Comparison of ENCODE assay signal across 7 mouse cellular contexts in the genomic region with DNA sequence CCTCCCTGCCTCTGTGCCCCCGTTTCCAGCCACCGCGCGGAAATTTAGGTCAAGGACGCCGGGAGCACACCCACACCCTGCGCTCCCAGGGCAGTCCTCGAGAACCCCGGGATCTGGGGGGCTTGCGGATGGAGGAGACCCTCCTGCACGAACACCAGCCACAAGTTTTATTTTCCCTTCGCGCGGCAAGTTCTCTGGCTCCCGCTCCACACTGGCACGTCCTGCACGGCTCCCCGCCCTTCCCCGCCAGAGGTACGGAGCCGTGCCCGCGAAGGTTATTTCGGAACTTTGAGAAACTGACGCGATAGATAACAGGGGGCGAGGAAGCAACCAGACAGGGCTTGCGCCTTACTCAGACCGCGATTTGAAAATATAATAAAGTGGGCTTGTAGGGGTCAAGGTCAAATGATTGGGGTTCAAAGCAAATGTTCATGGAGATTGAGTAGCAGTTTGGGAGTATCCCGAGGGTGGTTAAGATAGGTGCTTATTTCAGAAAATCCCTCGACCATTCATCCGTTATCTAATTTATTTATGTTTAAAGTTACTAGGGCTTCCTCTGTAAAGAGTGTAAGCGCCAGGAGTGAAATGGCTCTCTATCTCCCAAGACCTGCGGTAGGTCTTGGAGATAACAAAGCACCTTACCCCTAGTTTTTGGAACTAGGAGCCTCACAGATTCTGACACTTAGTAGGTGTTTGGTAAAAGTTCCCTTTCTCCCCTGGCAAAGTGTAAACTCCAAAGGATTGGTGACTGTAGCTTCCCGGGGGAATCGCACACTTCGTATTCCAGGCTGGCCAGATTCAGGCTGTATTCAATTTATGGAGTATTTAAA. TPM values are rescaled to one million over a fixed set of nuclear protein-coding genes. Genes with fewer than 3 reads are reported as not detected.
DNase-seq lines count a peak whose midpoint lies in the region; ATAC-seq and TF ChIP-seq lines count a peak whose summit lies in the region.

No protein-coding gene starts in this region.

- H3K27ac ChIP-seq in thymus, adult 2 months (ENCODE audit: control insufficient read depth, insufficient read depth, low read length) = no peak overlapping the region
- peak overlapping the region; percentile 98 for H3K27ac ChIP-seq in heart, embryonic 13.5 days (replicated peaks)
- H3K27ac ChIP-seq in liver, adult 2 months (replicated peaks; ENCODE audit: insufficient read depth, low read depth, low read length) = peak overlapping the region; percentile 74
- peak overlapping the region; percentile 94 for H3K27ac ChIP-seq in neural tube, embryonic 13.5 days (replicated peaks)

- H3K9ac ChIP-seq in heart, embryonic 13.5 days = peak overlapping the region; percentile 99
- H3K9ac ChIP-seq in liver, adult 2 months (ENCODE audit: low read depth, low read length) = peak overlapping the region; percentile 93
- H3K9ac ChIP-seq in neural tube, embryonic 13.5 days = peak overlapping the region; percentile 81

- peaks cover 8% of the 10 kb centered on the region for H3K4me1 ChIP-seq in thymus, adult 2 months (replicated peaks; ENCODE audit: control insufficient read depth, insufficient read depth, low read length)
- H3K4me1 ChIP-seq in heart, embryonic 13.5 days = peaks cover 47% of the 10 kb centered on the region
- no peaks in the 10 kb centered on the region; the same call in 1 of the 2 replicates for H3K4me1 ChIP-seq in liver, adult 2 months (ENCODE audit: control insufficient read depth, insufficient read depth, low read length)
- H3K4me1 ChIP-seq in neural tube, embryonic 13.5 days (replicated peaks) = peaks cover 50% of the 10 kb centered on the region

- 0 out of 2 replicates have a peak, but pooled peaks cover 3% of the 10 kb centered on the region for H3K79me2 ChIP-seq in liver, adult 2 months (ENCODE audit: control insufficient read depth, insufficient read depth, low read length)

- ATAC-seq in heart, embryonic 13.5 days (ENCODE audit: extremely low read depth, insufficient number of reproducible peaks, low FRiP score, low TSS enrichment) = no peak; the same call in none of the 2 replicates
- peak; percentile 69; the same call in 1 of the 2 replicates for ATAC-seq in neural tube, embryonic 13.5 days (ENCODE audit: low read depth)

- TF ChIP-seq CTCF in thymus, adult 2 months (IDR thresholded peaks at IDR 0.05; ENCODE audit: borderline replicate concordance, control insufficient read depth, extremely low read depth, insufficient read depth, low read length, poor library complexity) = no peak
- no peak for TF ChIP-seq CTCF in liver, adult 2 months (IDR thresholded peaks at IDR 0.05; ENCODE audit: low read depth, low read length)

- 10% methylated on average over 38 of the region's 38 CpGs for WGBS in thymus, adult 2 months
- 4% methylated on average over 38 of the region's 38 CpGs for WGBS in heart, embryonic 13.5 days
- 12% methylated on average over 38 of the region's 38 CpGs for WGBS in liver, adult 2 months
- WGBS in neural tube, embryonic 13.5 days = 3% methylated on average over 38 of the region's 38 CpGs

- H3K36me3 ChIP-seq in thymus, adult 2 months (ENCODE audit: control insufficient read depth, insufficient read depth, low read length) = no peaks in the 10 kb centered on the region
- 0 out of 2 replicates have a peak, but pooled peaks cover 10% of the 10 kb centered on the region for H3K36me3 ChIP-seq in heart, embryonic 13.5 days
- no peaks in the 10 kb centered on the region for H3K36me3 ChIP-seq in liver, adult 2 months (ENCODE audit: control insufficient read depth, insufficient read depth, low read length)
- H3K36me3 ChIP-seq in neural tube, embryonic 13.5 days = no peaks in the 10 kb centered on the region

- no peaks in the 10 kb centered on the region for H3K27me3 ChIP-seq in thymus, adult 2 months (ENCODE audit: control insufficient read depth, insufficient read depth, low read length)
- no peaks in the 10 kb centered on the region for H3K27me3 ChIP-seq in heart, embryonic 13.5 days (replicated peaks)
- no peaks in the 10 kb centered on the region for H3K27me3 ChIP-seq in liver, adult 2 months (ENCODE audit: control insufficient read depth, insufficient read depth, low read length)
- H3K27me3 ChIP-seq in neural tube, embryonic 13.5 days = no peaks in the 10 kb centered on the region

- DNase-seq in thymus, adult 2 months = no peak
- no peak for DNase-seq in thymus, postnatal 14 days
- peak; percentile 50 for DNase-seq in c-Kit-positive CD71-negative TER-119-negative erythroid progenitor cells, embryonic 14.5 days (ENCODE audit: low read depth)
- peak; percentile 24 for DNase-seq in liver, adult 2 months (ENCODE audit: extremely low read depth, low read depth, low spot score)
- no peak for DNase-seq in layer of hippocampus, adult 18-20 months (ENCODE audit: low spot score in 2 of 2)

- peak overlapping the region; percentile 95 for H3K4me2 ChIP-seq in heart, embryonic 13.5 days
- H3K4me2 ChIP-seq in neural tube, embryonic 13.5 days = peak overlapping the region; percentile 89

- H3K9me3 ChIP-seq in heart, embryonic 13.5 days = no peaks in the 10 kb centered on the region
- H3K9me3 ChIP-seq in neural tube, embryonic 13.5 days = no peaks in the 10 kb centered on the region

- no peak for TF ChIP-seq POLR2A in thymus, adult 2 months (IDR thresholded peaks at IDR 0.05; ENCODE audit: control insufficient read depth, extremely low read depth, insufficient read depth, low read length, poor library complexity)
- TF ChIP-seq POLR2A in liver, adult 2 months (IDR thresholded peaks at IDR 0.05; ENCODE audit: extremely low read depth, insufficient read depth, low read length) = no peak

- peak overlapping the region; percentile 61 for H3K4me3 ChIP-seq in thymus, adult 2 months (ENCODE audit: control insufficient read depth, insufficient read depth, low read length)
- H3K4me3 ChIP-seq in heart, embryonic 13.5 days = peak overlapping the region; percentile 85
- peak overlapping the region; percentile 88 for H3K4me3 ChIP-seq in liver, adult 2 months (ENCODE audit: insufficient read depth, low read depth, low read length)
- H3K4me3 ChIP-seq in neural tube, embryonic 13.5 days = peak overlapping the region; percentile 92

RNA-seq across cellular contexts. Expression of gene Msi2, which starts 0.7 kb away (rescaled TPM):
- polyA plus RNA-seq in thymus, adult 2 months (2012; rRNA removed) = 51.3 and 63.3 TPM in 2 replicates
- polyA plus RNA-seq in heart, embryonic 13.5 days (2015; fragmentation: Nextera tagmentation; extraction: Ambion mirVana) = 16.2 and 18.8 TPM in 2 replicates
- total RNA-seq in liver, adult 2 months (2014; rRNA removed) = 10.8 and 14.9 TPM in 2 replicates
- polyA plus RNA-seq in liver, adult 2 months (2012; rRNA removed) = 6.4 and 6.9 TPM in 2 replicates
- 20.9 and 21.7 TPM in 2 replicates for polyA plus RNA-seq in neural tube, embryonic 13.5 days (2015; fragmentation: Nextera tagmentation; extraction: Ambion mirVana)
- 100 to 1,000 TPM; 110 to 113 TPM for total RNA-seq in layer of hippocampus, adult 18-20 months (2021)

Comparison
In these comparisons a context has a peak if more than half of its experiments do, and no peak if none do; other contexts are left out.
1. DNase-seq: peak in c-Kit-positive CD71-negative TER-119-negative erythroid progenitor cells, embryonic 14.5 days (single experiment) and liver, adult 2 months (single experiment); none in thymus, adult 2 months (single experiment), thymus, postnatal 14 days (single experiment) and layer of hippocampus, adult 18-20 months (0 of 2).
2. Peak in every context shown above with its lines, with median percentiles within 50 percentile points of each other: H3K4me3 ChIP-seq and H3K9ac ChIP-seq.